Mouse (Mus musculus) neural tube, embryonic 14.5 days (tissue): ENCODE data around the gene Olfr374. TPM values are rescaled to one million over a fixed set of nuclear protein-coding genes. Genes with fewer than 3 reads are reported as not detected.
A peak's percentile ranks its signal among the peaks of the same experiment; 100 is the strongest.

Experiments used
- ATAC-seq: fragments of 200-750 bp; cut with Nextera tagmentation; 2 replicates; pipeline ENCODE4 v1.8.0; 2017; ENCODE audit warnings: low read depth, mild to moderate bottlenecking, moderate TSS enrichment, moderate library complexity
- H3K27ac ChIP-seq: fragments of 300-500 bp; sonication (generic); 2 replicates; pipeline ENCODE4 v1.5.1; 2014; ENCODE audit warnings: low read depth, mild to moderate bottlenecking, control low read depth, low read length, moderate library complexity, mixed read lengths
- H3K27me3 ChIP-seq: fragments of 300-500 bp; sonication (generic); 2 replicates; pipeline ENCODE4 v1.6.1; 2014; ENCODE audit warnings: low read length; ENCODE audit not compliant: control insufficient read depth, insufficient read depth
- H3K36me3 ChIP-seq: fragments of 300-500 bp; sonication (generic); 2 replicates; pipeline ENCODE4 v1.6.1; 2014; ENCODE audit warnings: low read length, mixed read lengths; ENCODE audit not compliant: control insufficient read depth, insufficient read depth
- H3K4me1 ChIP-seq: fragments of 300-500 bp; sonication (generic); 2 replicates; pipeline ENCODE4 v1.6.1; 2014; ENCODE audit warnings: low read length; ENCODE audit not compliant: control insufficient read depth, insufficient read depth
- H3K4me2 ChIP-seq: fragments of 300-500 bp; sonication (generic); 2 replicates; pipeline ENCODE4 v1.6.1; 2014; ENCODE audit warnings: mild to moderate bottlenecking, low read depth, low read length, control low read depth
- H3K4me3 ChIP-seq: fragments of 300-500 bp; sonication (generic); 2 replicates; pipeline ENCODE4 v1.5.1; 2014; ENCODE audit warnings: low read depth, low read length, control low read depth, mixed read lengths
- H3K9ac ChIP-seq: fragments of 300-500 bp; sonication (generic); replicated peaks from 2 replicates; pipeline ENCODE4 v1.6.1; 2014; ENCODE audit warnings: low read depth, mild to moderate bottlenecking, control low read depth, low read length, mixed read lengths
- H3K9me3 ChIP-seq: fragments of 300-500 bp; sonication (generic); 2 replicates; pipeline ENCODE4 v1.6.1; 2016; ENCODE audit warnings: low read length; ENCODE audit not compliant: control insufficient read depth
- WGBS: fragments of 180-500 bp; shearing (Covaris S2); extraction: QIAGEN DNeasy Blood & Tissue Kit; methylation state at CpG from one replicate; pipeline ENCODE4 v1.1.7; 2014; 5-methylcytosine and 5-hydroxymethylcytosine counted together
- polyA plus RNA-seq: library from polyadenylated mRNA; unstranded; fragments of >200 nt; fragmentation: Nextera tagmentation; extraction: Ambion mirVana; gene quantifications from 2 replicates; pipeline ENCODE4 v1.2.1, GENCODE M21; 2014

Gene Olfr374
- polyA plus RNA-seq, 1 experiment from 2014 or later = 0.04 TPM

DNA sequence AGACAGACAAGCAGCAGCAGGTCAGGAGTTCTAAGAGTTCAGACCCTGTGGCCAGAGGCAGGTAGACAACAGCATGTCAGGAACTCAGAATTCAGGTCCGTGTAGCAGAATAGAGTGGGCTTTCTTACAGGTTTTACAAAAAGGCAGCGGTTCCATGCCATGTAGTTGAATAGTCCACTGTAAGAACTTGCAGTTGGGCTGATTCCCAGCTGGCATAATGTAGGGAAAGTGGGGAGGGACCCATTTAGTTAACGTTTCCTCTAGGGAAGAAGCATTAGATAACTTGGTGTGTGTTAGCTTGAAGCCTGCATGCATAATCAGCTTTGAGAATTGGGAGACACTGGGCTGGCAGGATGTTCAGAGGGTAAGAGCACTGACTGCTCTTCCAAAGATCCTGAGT, 51.9 kb downstream of the Olfr374 start:
- no peaks in the 10 kb centered on the region for H3K9me3 ChIP-seq
- no peak for ATAC-seq
- no peak overlapping the region for H3K27ac ChIP-seq
- no peaks in the 10 kb centered on the region for H3K27me3 ChIP-seq
- H3K36me3 ChIP-seq = no peaks in the 10 kb centered on the region
- H3K4me3 ChIP-seq = no peak overlapping the region
- no peak overlapping the region for H3K9ac ChIP-seq
- no peak overlapping the region for H3K4me2 ChIP-seq
- peaks cover 16% of the 10 kb centered on the region for H3K4me1 ChIP-seq
- WGBS = 79% methylated on average over 3 of the region's 3 CpGs

- Histone ChIP-seq H3K4me2 (peak overlapping the region; percentile 71), H3K9me3 (no peaks in the 10 kb centered on the region), H3K36me3 (no peaks in the 10 kb centered on the region), H3K9ac (no peak overlapping the region), H3K27ac (no peak overlapping the region; the same call in 1 of the 2 replicates), H3K4me1 (peaks cover 16% of the 10 kb centered on the region), H3K27me3 (no peaks in the 10 kb centered on the region), H3K4me3 (peak overlapping the region; percentile 42)
- 70% methylated on average over 3 of the region's 3 CpGs for WGBS
- no peak for ATAC-seq
Observed at GRCm38 (mm10) chr8:72160007-72160406, 53.2 kb downstream of the Olfr374 start.

GRCm38 (mm10) chr8:72160707-72161697, 54.2 kb downstream of the Olfr374 start, which contains the start of gene Rab8a:
Gene Rab8a, plus strand, starts transcription at chr8:72161200.
- under 1% methylated on average over 82 of the region's 82 CpGs for WGBS
- H3K9me3 ChIP-seq = no peaks in the 10 kb centered on the region
- H3K4me1 ChIP-seq = peaks cover 16% of the 10 kb centered on the region
- peak within 1 kb of the TSS; percentile 71 for H3K27ac ChIP-seq
- H3K36me3 ChIP-seq = no peaks in the 10 kb centered on the region
- H3K27me3 ChIP-seq = no peaks in the 10 kb centered on the region
- peak within 1 kb of the TSS; percentile 77 for H3K4me2 ChIP-seq
- ATAC-seq = peak; percentile 99
- peak within 1 kb of the TSS; percentile 76 for H3K9ac ChIP-seq
- peak within 1 kb of the TSS; percentile 55 for H3K4me3 ChIP-seq

GRCm38 (mm10) chr8:72162821-72163220, 56.0 kb downstream of the Olfr374 start:
- H3K27ac ChIP-seq = no peak overlapping the region
- no peaks in the 10 kb centered on the region for H3K36me3 ChIP-seq
- H3K9me3 ChIP-seq = no peaks in the 10 kb centered on the region
- no peaks in the 10 kb centered on the region for H3K27me3 ChIP-seq
- H3K4me3 ChIP-seq = no peak overlapping the region
- H3K9ac ChIP-seq = no peak overlapping the region
- no peak overlapping the region for H3K4me2 ChIP-seq
- ATAC-seq = no peak
- H3K4me1 ChIP-seq = peaks cover 16% of the 10 kb centered on the region

Other genes with a start within 250 kb of the Olfr374 start
- gene Zfp709, start 225.0 kb upstream of the Olfr374 start, polyA plus RNA-seq = 10.4 and 11.1 TPM in 2 replicates
- gene Zfp882, start 198.4 kb upstream of the Olfr374 start, polyA plus RNA-seq = 15.4 and 19.7 TPM in 2 replicates
- 40.8 and 44.9 TPM in 2 replicates for gene Zfp617, start 198.4 kb upstream of the Olfr374 start, polyA plus RNA-seq
- gene Zfp961, start 156.0 kb upstream of the Olfr374 start, polyA plus RNA-seq = 17.7 and 20.1 TPM in 2 replicates
- 0.66 and 0.68 TPM in 2 replicates for gene Cyp4f18, start 97.4 kb upstream of the Olfr374 start, polyA plus RNA-seq
- gene Olfr372, start 65.8 kb upstream of the Olfr374 start, polyA plus RNA-seq = not detected in 2 replicates
- gene Olfr373, start 23.9 kb upstream of the Olfr374 start, polyA plus RNA-seq = not detected in 2 replicates
- 102 and 174 TPM in 2 replicates for gene Tpm4, start 27.9 kb downstream of the Olfr374 start, polyA plus RNA-seq
- gene Rab8a, start 54.2 kb downstream of the Olfr374 start, polyA plus RNA-seq = 53.2 and 67.9 TPM in 2 replicates
- gene Hsh2d, start 82.6 kb downstream of the Olfr374 start, polyA plus RNA-seq = not detected in 2 replicates
- gene Cib3, start 105.8 kb downstream of the Olfr374 start, polyA plus RNA-seq = not detected in 2 replicates
- not detected in 2 replicates for gene Gm11034, start 106.6 kb downstream of the Olfr374 start, polyA plus RNA-seq
- gene Fam32a, start 112.7 kb downstream of the Olfr374 start, polyA plus RNA-seq = 60.5 and 71.7 TPM in 2 replicates
- 220 and 235 TPM in 2 replicates for gene Ap1m1, start 133.0 kb downstream of the Olfr374 start, polyA plus RNA-seq
- gene Gm10282, start 198.2 kb downstream of the Olfr374 start, polyA plus RNA-seq = 12.3 and 13.8 TPM in 2 replicates
- 4.3 and 6.7 TPM in 2 replicates for gene Klf2, start 212.0 kb downstream of the Olfr374 start, polyA plus RNA-seq